Mouse (Mus musculus): ENCODE measurements around the gene Cda. TPM values are rescaled to one million over a fixed set of nuclear protein-coding genes. Genes with fewer than 3 reads are reported as not detected.

Gene Cda
- 4.5 and 6.5 TPM in 2 replicates for polyA plus RNA-seq (2015; fragmentation: Nextera tagmentation; extraction: Ambion mirVana)

DNA sequence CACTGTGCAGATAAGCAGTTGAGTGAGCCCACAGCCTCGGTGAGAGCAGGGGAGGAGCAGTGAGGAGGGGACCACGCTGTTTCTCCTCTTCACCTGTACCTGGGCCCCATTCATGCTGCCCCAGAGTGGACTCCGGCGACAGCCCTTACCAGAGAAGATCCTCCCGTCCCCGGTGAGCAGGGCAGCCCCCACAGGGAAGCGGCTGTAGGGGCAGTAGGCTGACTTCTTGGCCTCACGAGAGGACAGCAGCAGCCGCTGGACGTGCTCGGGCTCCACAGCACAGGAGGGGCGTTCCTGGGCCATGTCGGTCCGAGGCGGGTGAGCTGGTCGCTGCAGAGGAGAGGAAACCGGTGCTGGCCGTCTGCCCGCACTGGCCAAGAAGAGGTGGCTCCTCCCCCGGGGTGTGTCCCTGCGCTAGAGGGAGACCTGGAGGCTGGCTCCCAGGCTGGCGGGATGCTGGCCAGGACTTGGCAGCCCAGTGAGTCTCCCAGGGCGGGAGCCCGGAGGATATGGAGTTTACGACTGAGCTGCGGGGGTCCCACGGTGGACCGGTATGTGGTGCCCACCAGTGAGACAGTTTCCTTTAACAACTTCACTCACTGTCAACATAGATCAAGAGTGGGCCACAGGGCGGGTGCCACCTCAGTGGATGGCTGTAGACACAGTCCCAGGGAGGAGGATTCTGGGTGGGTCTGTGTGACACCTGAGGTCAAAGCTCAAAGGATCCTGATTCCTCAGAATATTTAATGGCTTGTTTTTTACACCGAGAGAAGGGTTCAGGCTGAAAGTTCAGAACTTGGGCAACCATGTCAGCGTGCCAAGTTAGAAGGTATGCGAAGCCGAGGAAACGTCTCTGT is at the start of gene Cda:
Gene Cda, minus strand, starts transcription at position 352 of the 857 bp plus-strand sequence.
- peak; percentile 84 for ATAC-seq (ENCODE audit: low FRiP score, low read depth)
- 10% methylated on average over 34 of the region's 34 CpGs for WGBS
- H3K27ac ChIP-seq (replicated peaks) = no peak within 1 kb of the TSS
- no peaks in the 10 kb centered on the region for H3K36me3 ChIP-seq
- peaks cover 17% of the 10 kb centered on the region; the same call in 1 of the 2 replicates for H3K27me3 ChIP-seq
- H3K9me3 ChIP-seq = no peaks in the 10 kb centered on the region
- H3K9ac ChIP-seq = 0 out of 2 replicates have a peak within 1 kb of the TSS, but pooled peaks have one; percentile 18
- H3K4me3 ChIP-seq = peak within 1 kb of the TSS; percentile 30
- peaks cover 10% of the 10 kb centered on the region for H3K4me1 ChIP-seq (replicated peaks)
- peak within 1 kb of the TSS; percentile 55 for H3K4me2 ChIP-seq

DNA sequence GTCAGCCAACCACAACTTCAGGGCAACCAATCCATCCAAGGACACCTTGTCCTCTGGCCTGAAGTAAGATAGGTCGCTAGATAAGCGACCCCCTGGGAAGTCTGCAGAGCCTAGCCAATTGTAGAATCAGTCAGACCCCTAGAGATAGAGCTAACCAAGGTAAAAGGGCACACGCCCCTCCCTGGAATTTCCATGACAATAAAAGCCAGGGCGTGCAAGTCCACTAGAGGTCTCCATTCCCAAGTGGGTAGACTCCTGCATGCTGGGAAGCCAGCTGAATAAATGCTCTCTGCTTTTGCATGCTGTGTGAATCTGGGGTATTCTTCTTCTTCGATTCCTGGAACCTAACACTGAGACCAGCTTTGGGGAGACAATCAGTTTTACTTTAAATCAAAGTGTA is 48.6 kb upstream of the Cda start:
- Histone ChIP-seq H3K4me2 (no peak overlapping the region), H3K4me3 (no peak overlapping the region), H3K36me3 (no peaks in the 10 kb centered on the region), H3K27me3 (no peaks in the 10 kb centered on the region), H3K9ac (no peak overlapping the region), H3K4me1 (replicated peaks) (peaks cover 22% of the 10 kb centered on the region), H3K9me3 (no peaks in the 10 kb centered on the region), H3K27ac (replicated peaks) (no peak overlapping the region)
- WGBS = 49% methylated on average over 5 of the region's 5 CpGs
- ATAC-seq (ENCODE audit: low FRiP score, low read depth) = no peak

GRCm38 (mm10) chr4:138415991-138416390 is 48.2 kb upstream of the Cda start:
- Histone ChIP-seq H3K4me2 (no peak overlapping the region), H3K27ac (replicated peaks) (no peak overlapping the region), H3K4me1 (replicated peaks) (peaks cover 22% of the 10 kb centered on the region), H3K36me3 (no peaks in the 10 kb centered on the region), H3K9me3 (no peaks in the 10 kb centered on the region), H3K4me3 (no peak overlapping the region), H3K9ac (no peak overlapping the region), H3K27me3 (0 out of 2 replicates have a peak, but pooled peaks cover 3% of the 10 kb centered on the region)
- 82% methylated on average over 3 of the region's 3 CpGs for WGBS
- no peak for ATAC-seq (ENCODE audit: low FRiP score, low read depth)

DNA sequence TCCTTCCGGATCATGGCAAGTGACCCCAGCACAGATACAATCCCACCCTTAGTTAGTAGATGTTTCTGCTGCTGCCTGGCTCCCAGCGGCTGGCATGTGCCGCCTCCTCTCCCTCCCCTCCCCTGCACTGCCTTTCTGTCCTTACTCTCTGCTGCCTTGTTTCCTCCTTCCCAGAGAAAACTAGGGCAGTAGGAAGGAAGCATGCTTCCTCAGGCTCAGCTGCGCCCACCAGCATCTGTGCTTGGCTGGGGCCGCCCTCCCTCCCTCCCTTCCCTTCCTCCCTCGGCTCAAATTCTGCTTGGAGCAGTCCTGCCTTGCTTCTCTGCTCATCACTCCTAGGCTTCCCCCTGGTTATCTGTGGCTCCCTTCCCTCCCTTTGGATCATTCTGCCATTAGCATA is 46.9 kb upstream of the Cda start:
- Histone ChIP-seq H3K4me2 (0 out of 2 replicates have a peak overlapping the region, but pooled peaks have one; percentile 15), H3K27me3 (0 out of 2 replicates have a peak, but pooled peaks cover 6% of the 10 kb centered on the region), H3K9me3 (no peaks in the 10 kb centered on the region), H3K9ac (no peak overlapping the region), H3K27ac (replicated peaks) (peak overlapping the region; percentile 75), H3K4me3 (no peak overlapping the region), H3K4me1 (replicated peaks) (peaks cover 22% of the 10 kb centered on the region), H3K36me3 (no peaks in the 10 kb centered on the region)
- peak; percentile 45; the same call in 1 of the 2 replicates for ATAC-seq (ENCODE audit: low FRiP score, low read depth)
- WGBS = 19% methylated on average over 5 of the region's 6 CpGs

GRCm38 (mm10) chr4:138411504-138412121 is 43.8 kb upstream of the Cda start:
- peaks cover 11% of the 10 kb centered on the region for H3K4me1 ChIP-seq (replicated peaks)
- no peaks in the 10 kb centered on the region for H3K36me3 ChIP-seq
- H3K4me2 ChIP-seq = no peak overlapping the region
- no peaks in the 10 kb centered on the region for H3K9me3 ChIP-seq
- WGBS = 53% methylated on average over 7 of the region's 7 CpGs
- no peak overlapping the region for H3K4me3 ChIP-seq
- H3K27me3 ChIP-seq = 0 out of 2 replicates have a peak, but pooled peaks cover 10% of the 10 kb centered on the region
- no peak for ATAC-seq (ENCODE audit: low FRiP score, low read depth)
- H3K27ac ChIP-seq (replicated peaks) = no peak overlapping the region
- H3K9ac ChIP-seq = no peak overlapping the region

DNA sequence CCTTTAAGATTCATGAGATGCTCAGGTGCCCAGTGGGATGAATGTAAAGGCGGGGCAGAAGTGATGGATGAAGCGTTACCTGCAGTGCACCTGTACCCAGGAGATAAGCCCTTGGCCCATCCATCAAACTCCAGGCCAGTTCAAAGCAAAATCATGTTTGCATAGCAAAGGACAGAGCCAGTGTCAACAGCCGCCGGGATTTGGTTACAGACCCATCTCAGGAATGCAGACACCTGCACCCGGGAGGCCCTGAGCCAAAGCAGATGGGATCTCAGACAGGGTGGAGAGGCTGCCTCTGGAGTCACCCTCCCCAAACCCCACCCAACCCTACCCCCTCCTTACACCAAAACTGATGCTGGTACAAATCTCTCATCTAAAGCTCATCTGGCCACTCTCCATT is 43.2 kb upstream of the Cda start:
- Histone ChIP-seq H3K4me2 (no peak overlapping the region), H3K9me3 (no peaks in the 10 kb centered on the region), H3K27me3 (0 out of 2 replicates have a peak, but pooled peaks cover 10% of the 10 kb centered on the region), H3K9ac (no peak overlapping the region), H3K4me1 (replicated peaks) (peaks cover 11% of the 10 kb centered on the region), H3K27ac (replicated peaks) (no peak overlapping the region), H3K36me3 (no peaks in the 10 kb centered on the region), H3K4me3 (no peak overlapping the region)
- 18% methylated on average over 5 of the region's 5 CpGs for WGBS
- no peak; the same call in 1 of the 2 replicates for ATAC-seq (ENCODE audit: low FRiP score, low read depth)

GRCm38 (mm10) chr4:138407479-138408194 is 39.8 kb upstream of the Cda start:
- H3K36me3 ChIP-seq = no peaks in the 10 kb centered on the region
- ATAC-seq (ENCODE audit: low FRiP score, low read depth) = no peak
- H3K4me3 ChIP-seq = no peak overlapping the region
- 87% methylated on average over 12 of the region's 13 CpGs for WGBS
- no peaks in the 10 kb centered on the region for H3K9me3 ChIP-seq
- no peak overlapping the region for H3K27ac ChIP-seq (replicated peaks)
- H3K4me1 ChIP-seq (replicated peaks) = no peaks in the 10 kb centered on the region
- H3K27me3 ChIP-seq = 0 out of 2 replicates have a peak, but pooled peaks cover 10% of the 10 kb centered on the region
- H3K9ac ChIP-seq = no peak overlapping the region
- no peak overlapping the region for H3K4me2 ChIP-seq

DNA sequence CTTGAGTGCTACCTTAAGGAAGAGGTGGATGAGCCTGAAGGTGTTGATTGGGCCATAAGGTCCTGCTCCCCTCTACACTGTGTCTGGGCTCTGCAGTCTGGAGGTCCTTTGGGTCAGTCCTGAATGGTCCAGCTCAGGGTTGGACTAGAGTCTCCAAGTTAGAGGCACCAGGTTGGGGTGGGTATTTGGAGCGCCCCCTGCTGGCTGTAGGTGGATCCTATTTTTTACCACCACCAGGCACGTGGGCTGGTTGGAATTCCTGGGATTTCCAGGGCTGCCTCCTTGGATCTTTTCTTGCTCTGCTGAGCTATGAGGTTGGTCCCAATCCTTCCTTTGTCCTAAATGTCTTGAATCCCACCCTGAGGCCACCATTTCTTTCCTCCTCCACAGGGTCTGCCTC is 37.0 kb upstream of the Cda start:
- 5% methylated on average over 2 of the region's 2 CpGs for WGBS
- no peak for ATAC-seq (ENCODE audit: low FRiP score, low read depth)

DNA sequence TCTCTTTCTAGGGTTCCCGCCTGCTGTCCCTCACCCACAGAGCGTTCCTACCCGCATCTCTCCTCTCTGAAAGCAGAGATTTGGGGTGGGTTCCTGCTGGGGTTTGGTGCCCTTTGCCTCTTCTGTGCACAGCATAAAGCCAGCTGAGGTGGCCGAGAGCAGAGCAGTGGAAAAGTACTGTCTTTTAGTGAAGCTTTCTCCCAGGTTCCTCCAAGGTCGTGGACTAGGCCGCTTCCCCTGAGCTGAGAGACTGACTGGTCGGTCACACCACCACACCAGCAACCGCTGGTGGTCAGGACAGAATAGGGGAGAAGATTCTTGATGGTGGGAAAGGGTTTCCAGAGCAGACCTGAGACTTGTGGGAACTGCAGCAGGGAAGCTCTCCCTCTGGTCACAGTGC is 28.9 kb upstream of the Cda start:
- no peak overlapping the region for H3K27ac ChIP-seq (replicated peaks)
- peak overlapping the region; percentile 60 for H3K9ac ChIP-seq
- peaks cover 36% of the 10 kb centered on the region for H3K4me1 ChIP-seq (replicated peaks)
- H3K4me2 ChIP-seq = peak overlapping the region; percentile 94
- no peak for ATAC-seq (ENCODE audit: low FRiP score, low read depth)
- H3K9me3 ChIP-seq = no peaks in the 10 kb centered on the region
- peak overlapping the region; percentile 57 for H3K4me3 ChIP-seq
- no peaks in the 10 kb centered on the region for H3K36me3 ChIP-seq
- 4% methylated on average over 8 of the region's 8 CpGs for WGBS
- peaks cover 82% of the 10 kb centered on the region for H3K27me3 ChIP-seq

More for the DNA sequence above, 37.0 kb upstream of the Cda start:
- Histone ChIP-seq H3K27me3 (peaks cover 13% of the 10 kb centered on the region), H3K9ac (no peak overlapping the region), H3K9me3 (no peaks in the 10 kb centered on the region), H3K4me2 (no peak overlapping the region), H3K4me3 (no peak overlapping the region), H3K36me3 (no peaks in the 10 kb centered on the region), H3K4me1 (replicated peaks) (no peaks in the 10 kb centered on the region), H3K27ac (replicated peaks) (no peak overlapping the region)

GRCm38 (mm10) chr4:138395971-138396645 is 28.3 kb upstream of the Cda start, which contains the start of gene Fam43b:
TSS of gene Fam43b (minus strand) at chr4:138396528.
- Histone ChIP-seq H3K36me3 (no peaks in the 10 kb centered on the region), H3K9me3 (no peaks in the 10 kb centered on the region), H3K9ac (peak within 1 kb of the TSS; percentile 60), H3K4me2 (peak within 1 kb of the TSS; percentile 94), H3K27ac (replicated peaks) (peak within 1 kb of the TSS; percentile 50), H3K27me3 (peaks cover 87% of the 10 kb centered on the region), H3K4me1 (replicated peaks) (peaks cover 36% of the 10 kb centered on the region), H3K4me3 (peak within 1 kb of the TSS; percentile 57)
- under 1% methylated on average over 46 of the region's 46 CpGs for WGBS
- ATAC-seq (ENCODE audit: low FRiP score, low read depth) = peak; percentile 85
